Mouse (Mus musculus): ENCODE measurements around the gene Paqr7. TPM values are rescaled to one million over a fixed set of nuclear protein-coding genes. Genes with fewer than 3 reads are reported as not detected.

Gene Paqr7
- polyA plus RNA-seq, 1 experiment from 2014 or later, result 6.5 TPM

- H3K4me2 ChIP-seq, result no peak overlapping the region
- H3K27me3 ChIP-seq (replicated peaks), result peaks cover 10% of the 10 kb centered on the region; the same call in 1 of the 2 replicates
- 53% methylated on average over 12 of the region's 12 CpGs for WGBS (ENCODE audit: insufficient replicate concordance)
- no peak overlapping the region for H3K27ac ChIP-seq
- no peaks in the 10 kb centered on the region for H3K9me3 ChIP-seq (replicated peaks)
- H3K4me1 ChIP-seq, result peaks cover 57% of the 10 kb centered on the region
- no peak for ATAC-seq
- H3K9ac ChIP-seq, result no peak overlapping the region
- H3K4me3 ChIP-seq, result no peak overlapping the region
- peaks cover 9% of the 10 kb centered on the region for H3K36me3 ChIP-seq
These were observed 30.7 kb upstream of the Paqr7 start for GRCm38 (mm10) chr4:134465789-134466188.

GRCm38 (mm10) chr4:134466381-134467262, 29.9 kb upstream of the Paqr7 start:
- Histone ChIP-seq H3K9me3 (replicated peaks) (no peaks in the 10 kb centered on the region), H3K4me3 (no peak overlapping the region; the same call in 1 of the 2 replicates), H3K36me3 (peaks cover 17% of the 10 kb centered on the region), H3K27me3 (replicated peaks) (peaks cover 10% of the 10 kb centered on the region; the same call in 1 of the 2 replicates), H3K9ac (peak overlapping the region; percentile 3; the same call in 1 of the 2 replicates), H3K4me1 (peaks cover 56% of the 10 kb centered on the region), H3K4me2 (peak overlapping the region; percentile 99), H3K27ac (no peak overlapping the region)
- no peak for ATAC-seq
- 59% methylated on average over 11 of the region's 11 CpGs for WGBS (ENCODE audit: insufficient replicate concordance)

GRCm38 (mm10) chr4:134467435-134468214, 28.9 kb upstream of the Paqr7 start:
- peaks cover 27% of the 10 kb centered on the region for H3K36me3 ChIP-seq
- peaks cover 56% of the 10 kb centered on the region for H3K4me1 ChIP-seq
- H3K4me3 ChIP-seq, result peak overlapping the region; percentile 94
- peak overlapping the region; percentile 97 for H3K27ac ChIP-seq
- peaks cover 10% of the 10 kb centered on the region; the same call in 1 of the 2 replicates for H3K27me3 ChIP-seq (replicated peaks)
- peak overlapping the region; percentile 98 for H3K9ac ChIP-seq
- peak overlapping the region; percentile 99 for H3K4me2 ChIP-seq
- H3K9me3 ChIP-seq (replicated peaks), result no peaks in the 10 kb centered on the region
- under 1% methylated on average over 31 of the region's 31 CpGs for WGBS (ENCODE audit: insufficient replicate concordance)
- ATAC-seq, result peak; percentile 47

GRCm38 (mm10) chr4:134468215-134468575, 28.3 kb upstream of the Paqr7 start, which contains the start of gene Stmn1:
Stmn1 (plus strand) TSS chr4:134468320.
- Histone ChIP-seq H3K4me1 (peaks cover 56% of the 10 kb centered on the region), H3K27ac (peak within 1 kb of the TSS; percentile 97), H3K4me2 (peak within 1 kb of the TSS; percentile 99), H3K9me3 (replicated peaks) (no peaks in the 10 kb centered on the region), H3K9ac (peak within 1 kb of the TSS; percentile 98), H3K36me3 (peaks cover 33% of the 10 kb centered on the region), H3K27me3 (replicated peaks) (peaks cover 10% of the 10 kb centered on the region; the same call in 1 of the 2 replicates), H3K4me3 (peak within 1 kb of the TSS; percentile 94)
- peak; percentile 92 for ATAC-seq
- under 1% methylated on average over 30 of the region's 31 CpGs for WGBS (ENCODE audit: insufficient replicate concordance)

- Histone ChIP-seq H3K9ac (peak overlapping the region; percentile 98), H3K9me3 (replicated peaks) (no peaks in the 10 kb centered on the region), H3K27ac (peak overlapping the region; percentile 97), H3K4me3 (peak overlapping the region; percentile 94), H3K4me2 (peak overlapping the region; percentile 99), H3K27me3 (replicated peaks) (peaks cover 10% of the 10 kb centered on the region; the same call in 1 of the 2 replicates), H3K4me1 (peaks cover 55% of the 10 kb centered on the region), H3K36me3 (peaks cover 35% of the 10 kb centered on the region)
- peak; percentile 83 for ATAC-seq
- under 1% methylated on average over 67 of the region's 68 CpGs for WGBS (ENCODE audit: insufficient replicate concordance)
These were observed 27.8 kb upstream of the Paqr7 start for GRCm38 (mm10) chr4:134468578-134469266.

- peak; percentile 25 for ATAC-seq
- Histone ChIP-seq H3K27ac (peak overlapping the region; percentile 97), H3K4me3 (peak overlapping the region; percentile 94), H3K4me1 (peaks cover 49% of the 10 kb centered on the region), H3K9me3 (replicated peaks) (no peaks in the 10 kb centered on the region), H3K27me3 (replicated peaks) (peaks cover 10% of the 10 kb centered on the region; the same call in 1 of the 2 replicates), H3K9ac (peak overlapping the region; percentile 98), H3K4me2 (peak overlapping the region; percentile 99), H3K36me3 (peaks cover 41% of the 10 kb centered on the region)
- 22% methylated on average over 6 of the region's 6 CpGs for WGBS (ENCODE audit: insufficient replicate concordance)
These were observed 27.1 kb upstream of the Paqr7 start for GRCm38 (mm10) chr4:134469341-134469796.

GRCm38 (mm10) chr4:134469985-134470384, 26.5 kb upstream of the Paqr7 start:
- H3K4me1 ChIP-seq, result peaks cover 43% of the 10 kb centered on the region
- H3K27ac ChIP-seq, result no peak overlapping the region
- H3K4me3 ChIP-seq, result peak overlapping the region; percentile 94
- WGBS (ENCODE audit: insufficient replicate concordance), result 75% methylated on average over 3 of the region's 3 CpGs
- H3K4me2 ChIP-seq, result peak overlapping the region; percentile 99
- ATAC-seq, result no peak
- peaks cover 10% of the 10 kb centered on the region; the same call in 1 of the 2 replicates for H3K27me3 ChIP-seq (replicated peaks)
- no peaks in the 10 kb centered on the region for H3K9me3 ChIP-seq (replicated peaks)
- peak overlapping the region; percentile 98; the same call in 1 of the 2 replicates for H3K9ac ChIP-seq
- H3K36me3 ChIP-seq, result peaks cover 47% of the 10 kb centered on the region

GRCm38 (mm10) chr4:134471469-134471868, 25.0 kb upstream of the Paqr7 start:
- no peaks in the 10 kb centered on the region for H3K9me3 ChIP-seq (replicated peaks)
- H3K27me3 ChIP-seq (replicated peaks), result 0 out of 2 replicates have a peak, but pooled peaks cover 4% of the 10 kb centered on the region
- no peak overlapping the region for H3K9ac ChIP-seq
- no peak overlapping the region for H3K4me3 ChIP-seq
- H3K4me1 ChIP-seq, result peaks cover 35% of the 10 kb centered on the region
- no peak for ATAC-seq
- no peak overlapping the region for H3K27ac ChIP-seq
- H3K4me2 ChIP-seq, result no peak overlapping the region
- peaks cover 62% of the 10 kb centered on the region for H3K36me3 ChIP-seq

- WGBS (ENCODE audit: insufficient replicate concordance), result 80% methylated on average over 4 of the region's 4 CpGs
- Histone ChIP-seq H3K36me3 (peaks cover 65% of the 10 kb centered on the region), H3K4me1 (peaks cover 25% of the 10 kb centered on the region), H3K9me3 (replicated peaks) (no peaks in the 10 kb centered on the region), H3K4me3 (no peak overlapping the region), H3K27me3 (replicated peaks) (no peaks in the 10 kb centered on the region), H3K9ac (no peak overlapping the region), H3K4me2 (no peak overlapping the region), H3K27ac (no peak overlapping the region)
- no peak for ATAC-seq
These were observed 22.7 kb upstream of the Paqr7 start for GRCm38 (mm10) chr4:134473764-134474163.

GRCm38 (mm10) chr4:134474240-134474639, 22.3 kb upstream of the Paqr7 start:
- peaks cover 65% of the 10 kb centered on the region for H3K36me3 ChIP-seq
- no peaks in the 10 kb centered on the region for H3K9me3 ChIP-seq (replicated peaks)
- no peak overlapping the region for H3K27ac ChIP-seq
- no peak overlapping the region for H3K4me2 ChIP-seq
- no peak overlapping the region for H3K4me3 ChIP-seq
- H3K4me1 ChIP-seq, result peaks cover 23% of the 10 kb centered on the region
- 80% methylated on average over 8 of the region's 8 CpGs for WGBS (ENCODE audit: insufficient replicate concordance)
- H3K27me3 ChIP-seq (replicated peaks), result no peaks in the 10 kb centered on the region
- ATAC-seq, result no peak
- H3K9ac ChIP-seq, result no peak overlapping the region

- H3K36me3 ChIP-seq, result peaks cover 46% of the 10 kb centered on the region
- no peaks in the 10 kb centered on the region for H3K9me3 ChIP-seq (replicated peaks)
- 0 out of 2 replicates have a peak overlapping the region, but pooled peaks have one; percentile 20 for H3K27ac ChIP-seq
- H3K4me1 ChIP-seq, result peaks cover 6% of the 10 kb centered on the region; the same call in 1 of the 2 replicates
- H3K9ac ChIP-seq, result no peak overlapping the region
- H3K27me3 ChIP-seq (replicated peaks), result peaks cover 7% of the 10 kb centered on the region; the same call in 1 of the 2 replicates
- ATAC-seq, result no peak
- no peak overlapping the region for H3K4me2 ChIP-seq
- H3K4me3 ChIP-seq, result no peak overlapping the region
- WGBS (ENCODE audit: insufficient replicate concordance), result 87% methylated on average over 8 of the region's 8 CpGs
These were observed 19.6 kb upstream of the Paqr7 start for GRCm38 (mm10) chr4:134476899-134477298.
